Mouse (Mus musculus) thymus, postnatal 0 days (tissue): ENCODE results near the gene Lamb3. TPM values are rescaled to one million over a fixed set of nuclear protein-coding genes. Genes with fewer than 3 reads are reported as not detected.

Experiments
- DNase-seq: peaks from one replicate; pipeline ENCODE4 v3.0.0-alpha.2; 2015; ENCODE audit warnings: low spot score
- polyA plus RNA-seq: library from polyadenylated mRNA; unstranded; fragments of >200 nt; fragmentation: Nextera tagmentation; extraction: Ambion mirVana; gene quantifications from 2 replicates; pipeline ENCODE4 v1.2.1, GENCODE M21; 2015

The Lamb3 gene
- polyA plus RNA-seq: 21.1 and 22.2 TPM in 2 replicates

- no peak for DNase-seq
Observed at GRCm38 (mm10) chr1:193207503-193207902, at the start of gene Lamb3. Gene Lamb3 (plus strand): TSS chr1:193207699.

GRCm38 (mm10) chr1:193159163-193159562 is 48.3 kb upstream of the Lamb3 start:
- DNase-seq: no peak

- peak; percentile 72 for DNase-seq
Observed at GRCm38 (mm10) chr1:193159613-193160012, 47.9 kb upstream of the Lamb3 start.

- peak; percentile 57 for DNase-seq
Observed at GRCm38 (mm10) chr1:193160317-193161032, 47.0 kb upstream of the Lamb3 start.

- no peak for DNase-seq
Observed at GRCm38 (mm10) chr1:193167746-193168145, 39.8 kb upstream of the Lamb3 start, which contains the start of gene A130010J15Rik. Gene A130010J15Rik (plus strand): TSS chr1:193168046.

GRCm38 (mm10) chr1:193169228-193169627 is 38.3 kb upstream of the Lamb3 start:
- DNase-seq: peak; percentile 74

DNA sequence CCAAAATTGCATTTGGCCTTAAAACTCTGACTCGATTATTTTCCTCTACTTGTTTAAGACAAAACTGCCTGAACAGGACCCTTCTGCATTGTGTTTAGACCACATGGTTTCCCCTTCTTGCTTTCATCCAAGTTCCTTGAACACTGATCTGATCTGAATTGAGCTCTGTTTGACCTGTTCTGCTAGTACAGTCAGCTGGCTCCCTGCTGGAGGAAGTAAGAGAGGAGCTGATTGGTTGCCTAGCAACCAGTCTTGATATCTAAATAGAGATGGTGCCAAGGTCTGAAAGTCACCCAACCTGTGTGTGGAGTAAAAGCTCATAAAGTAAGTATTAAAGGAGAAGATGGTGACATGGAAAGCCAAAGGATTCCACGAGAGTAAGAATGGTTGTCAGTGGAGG is 37.6 kb upstream of the Lamb3 start:
- peak; percentile 65 for DNase-seq

DNA sequence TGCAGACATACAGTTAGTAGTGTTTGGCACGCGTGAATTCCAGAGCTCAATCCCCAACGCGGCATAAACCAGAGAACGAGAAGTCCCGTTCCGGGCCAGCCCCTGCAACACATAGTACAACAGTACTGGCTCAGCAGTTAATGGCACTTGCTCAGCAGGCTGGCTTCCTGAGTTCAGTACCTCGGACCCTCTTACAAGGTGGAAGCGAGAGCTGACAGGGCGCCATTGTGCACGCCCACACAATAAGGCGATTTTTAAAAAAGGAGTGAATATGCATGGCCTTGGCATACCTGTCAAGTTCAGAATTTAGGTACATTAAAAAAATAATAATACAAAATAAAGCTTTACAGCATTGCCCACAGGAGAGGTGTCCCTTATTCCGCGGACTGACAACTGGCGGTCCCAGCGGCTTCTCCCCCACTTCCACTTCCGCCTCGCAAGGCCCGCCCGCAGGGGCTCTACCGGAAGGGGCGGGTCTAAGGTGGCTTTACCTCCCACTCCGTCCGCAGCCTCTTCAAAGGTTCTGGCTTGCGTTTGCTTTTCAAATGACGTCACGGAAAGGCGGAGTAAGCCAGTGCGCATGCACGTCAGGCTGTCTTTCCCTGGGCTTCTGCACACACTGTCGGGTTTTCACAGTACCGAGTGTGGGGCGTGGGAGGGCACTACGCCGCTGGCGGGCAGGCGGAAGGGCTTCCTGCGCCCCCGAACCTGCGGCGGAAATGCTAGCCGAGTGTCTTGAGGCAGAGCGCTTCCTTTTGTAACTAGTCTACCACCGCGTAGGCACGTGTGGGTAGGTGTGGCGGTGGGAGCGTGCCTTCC is 34.3 kb upstream of the Lamb3 start:
- peak; percentile 100 for DNase-seq

GRCm38 (mm10) chr1:193173810-193174129 is 33.7 kb upstream of the Lamb3 start:
- DNase-seq: no peak

GRCm38 (mm10) chr1:193174143-193174733 is 33.3 kb upstream of the Lamb3 start:
- DNase-seq: no peak

DNA sequence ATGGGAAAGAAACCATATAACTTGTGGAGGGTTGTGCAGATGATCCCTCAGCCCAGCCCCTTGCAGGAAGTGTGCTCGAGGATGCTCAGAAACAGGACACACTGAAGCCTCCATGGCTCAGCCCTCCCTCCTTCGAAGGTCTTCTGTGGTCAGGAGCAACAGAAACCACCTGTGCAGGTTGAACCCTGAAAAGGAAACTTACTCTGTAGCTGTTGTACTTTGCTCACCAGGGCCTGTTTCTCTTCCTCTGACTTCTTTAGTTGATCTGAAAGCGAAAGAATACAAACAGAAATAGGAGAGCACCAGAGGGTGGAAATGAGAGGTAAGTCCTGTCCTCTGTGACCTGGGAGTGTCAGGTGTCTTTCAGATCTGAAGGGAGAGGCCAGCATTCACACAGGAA is 26.4 kb upstream of the Lamb3 start:
- peak; percentile 36 for DNase-seq

DNA sequence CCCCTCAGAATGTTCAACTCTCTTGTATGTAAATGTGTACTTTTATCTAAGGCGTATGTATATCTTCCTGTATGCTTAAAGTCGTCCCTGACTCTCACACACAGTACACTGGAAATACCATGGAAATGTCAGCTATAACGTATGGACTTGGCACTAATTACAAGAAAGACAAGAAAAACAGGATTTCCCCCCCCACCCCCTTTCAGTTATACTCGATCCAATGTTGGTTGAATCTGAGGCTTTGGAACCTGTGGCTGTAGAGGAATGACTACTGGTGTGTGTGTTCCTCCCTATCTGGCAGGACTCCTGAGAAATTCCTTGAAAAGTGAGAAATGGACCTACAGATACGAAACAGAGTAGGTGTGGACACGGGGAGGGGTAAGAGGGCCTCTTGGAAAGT is 19.2 kb upstream of the Lamb3 start:
- no peak for DNase-seq

- DNase-seq: peak; percentile 31
Observed at GRCm38 (mm10) chr1:193189151-193189621, 18.3 kb upstream of the Lamb3 start.

- DNase-seq: no peak
Observed at GRCm38 (mm10) chr1:193189771-193190170, 17.7 kb upstream of the Lamb3 start.

DNA sequence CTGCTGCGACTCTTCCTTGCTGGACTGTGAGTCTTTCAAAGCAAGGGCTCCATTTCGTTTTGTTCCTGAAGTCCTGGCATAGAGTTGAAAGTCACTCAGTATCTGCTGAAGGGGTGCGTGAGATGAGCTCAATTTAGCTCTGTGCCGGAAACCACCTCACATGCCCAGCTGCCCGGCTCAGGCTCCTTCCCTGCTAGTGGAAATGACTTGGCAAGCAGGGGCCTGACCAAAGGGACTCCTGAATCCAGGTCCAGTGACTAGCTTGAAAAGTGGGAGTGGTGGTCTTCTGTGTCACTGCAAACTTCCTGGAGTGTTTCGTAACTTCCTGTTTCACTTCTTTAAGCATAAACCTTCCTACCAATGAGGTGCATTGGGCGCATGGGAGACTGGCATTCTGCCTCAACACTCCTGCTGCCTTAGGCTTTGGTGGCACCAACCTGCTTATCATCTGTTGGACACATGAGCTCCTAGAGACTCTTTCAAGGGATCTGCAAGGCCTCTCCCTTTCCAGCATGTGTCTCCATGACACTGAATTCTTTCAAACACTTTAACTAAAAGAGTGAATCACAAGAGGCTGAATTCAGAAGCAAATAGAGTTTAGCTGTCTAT is 15.7 kb upstream of the Lamb3 start:
- no peak for DNase-seq

- DNase-seq: no peak
Observed at GRCm38 (mm10) chr1:193194416-193195140, 12.9 kb upstream of the Lamb3 start.

DNA sequence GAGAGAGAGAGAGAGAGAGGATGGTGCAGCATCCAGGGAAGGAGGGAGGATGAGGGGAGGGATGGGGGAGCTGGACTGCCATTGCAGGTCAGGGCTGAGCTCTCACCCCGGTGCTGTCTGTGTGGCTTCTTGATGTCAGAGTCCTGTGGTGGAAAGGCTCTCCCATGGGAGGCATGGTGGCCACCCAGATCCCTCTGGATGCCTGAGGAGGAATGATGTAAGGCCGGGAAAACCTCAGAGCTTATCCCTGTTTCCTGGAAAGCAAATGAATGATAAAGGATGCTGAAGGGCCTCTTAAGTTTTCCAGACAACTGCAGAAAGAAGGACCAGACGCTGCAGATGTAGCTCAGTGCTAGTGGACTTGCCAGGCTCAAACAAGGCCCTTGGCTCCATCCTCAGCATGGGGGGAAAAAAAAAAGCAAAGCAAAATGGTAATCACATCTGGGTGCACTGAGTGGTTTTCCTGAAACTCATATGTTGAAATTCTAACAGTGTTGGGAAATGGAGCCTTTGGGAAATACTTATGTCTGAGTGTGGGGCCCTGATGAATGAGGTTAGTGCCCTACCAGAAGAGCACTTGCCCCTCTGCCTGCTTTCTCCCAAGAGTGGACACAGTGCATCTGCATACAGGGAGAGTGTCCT is 12.2 kb upstream of the Lamb3 start:
- DNase-seq: no peak

DNA sequence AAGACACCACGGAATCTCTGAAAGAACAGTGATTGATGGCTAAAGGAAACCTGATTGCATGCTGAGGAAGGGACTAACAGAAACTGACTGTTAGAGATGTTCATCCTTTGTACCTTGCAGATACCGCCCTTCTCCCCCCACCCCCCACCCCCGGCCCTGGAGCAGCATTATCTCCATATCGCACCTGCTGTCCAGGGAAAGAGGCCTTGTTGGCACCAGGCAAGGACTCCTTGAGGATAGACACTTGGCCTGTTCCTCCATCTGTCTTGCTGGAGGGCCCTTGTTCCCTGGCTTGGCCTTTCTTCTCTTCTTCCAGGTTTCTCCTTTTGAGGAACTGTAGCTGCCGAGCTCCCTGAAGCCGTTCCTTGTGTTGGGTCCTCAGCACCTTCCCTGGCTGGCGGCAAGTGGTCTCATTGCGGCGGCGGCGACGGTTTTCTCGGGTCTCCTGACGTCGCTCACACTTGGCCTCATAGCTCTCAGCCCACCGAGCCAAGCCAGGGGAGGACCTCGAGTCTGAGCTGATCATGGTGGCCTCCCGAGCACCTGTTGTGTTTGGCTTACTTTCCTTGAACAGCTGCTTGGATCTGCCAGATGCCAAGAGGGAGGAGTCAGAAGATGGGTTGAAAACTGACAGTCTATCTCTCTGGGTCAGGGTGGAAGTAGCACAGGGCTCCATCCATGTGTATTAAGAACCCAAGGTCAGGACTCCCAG is 9.8 kb upstream of the Lamb3 start:
- DNase-seq: peak; percentile 33

DNA sequence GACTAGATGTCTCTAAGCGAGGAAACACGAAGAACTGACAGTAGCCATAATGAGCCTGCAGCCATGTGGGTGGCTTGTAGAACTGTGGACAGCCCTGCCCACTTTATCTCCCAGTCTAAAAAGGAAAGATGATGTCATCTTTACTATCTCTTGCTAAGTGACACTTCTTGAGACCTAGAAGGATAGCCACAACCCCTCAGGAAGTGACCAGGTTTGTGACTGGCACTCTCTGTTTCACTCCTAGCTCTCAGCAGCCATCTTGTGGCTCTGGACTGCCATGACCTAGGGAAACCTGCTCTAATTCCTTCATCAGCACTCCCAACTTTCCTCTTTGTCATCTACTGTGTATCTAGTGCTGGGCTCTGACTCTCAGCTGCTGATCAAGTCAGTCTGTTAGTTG is 9.2 kb upstream of the Lamb3 start:
- no peak for DNase-seq
